Mouse (Mus musculus): ENCODE measurements around the gene Daam2. TPM values are rescaled to one million over a fixed set of nuclear protein-coding genes. Genes with fewer than 3 reads are reported as not detected.

Daam2 gene
- total RNA-seq, 4 experiments from 2014 or later, result 54.4 to 63.9 (median 56.9) TPM

DNA sequence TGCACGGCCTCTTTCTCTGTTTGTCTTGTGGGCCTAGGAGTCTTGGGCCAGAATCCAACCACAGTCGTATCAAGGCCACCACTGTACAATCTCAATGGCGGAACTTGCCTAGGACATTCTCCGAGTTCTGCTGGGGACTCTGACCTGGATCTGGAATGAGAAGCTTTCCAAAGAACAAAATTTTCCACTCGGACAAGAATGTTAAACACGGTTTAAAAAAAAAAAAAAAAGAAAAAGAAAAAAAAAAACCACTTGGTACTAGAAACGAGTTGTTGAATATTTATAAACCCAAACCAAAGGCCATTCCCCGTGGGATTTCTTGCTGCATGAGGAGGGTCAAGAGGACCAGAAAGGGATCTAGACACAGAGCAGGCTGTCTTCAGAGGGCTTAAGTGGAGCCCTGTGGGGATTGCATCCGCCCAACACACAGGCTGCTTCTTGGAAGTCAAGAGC is 29.9 kb downstream of the Daam2 start:
- DNase-seq (ENCODE audit: low spot score in 2 of 2), result peak in 1 of 2 experiments; percentile 36

DNA sequence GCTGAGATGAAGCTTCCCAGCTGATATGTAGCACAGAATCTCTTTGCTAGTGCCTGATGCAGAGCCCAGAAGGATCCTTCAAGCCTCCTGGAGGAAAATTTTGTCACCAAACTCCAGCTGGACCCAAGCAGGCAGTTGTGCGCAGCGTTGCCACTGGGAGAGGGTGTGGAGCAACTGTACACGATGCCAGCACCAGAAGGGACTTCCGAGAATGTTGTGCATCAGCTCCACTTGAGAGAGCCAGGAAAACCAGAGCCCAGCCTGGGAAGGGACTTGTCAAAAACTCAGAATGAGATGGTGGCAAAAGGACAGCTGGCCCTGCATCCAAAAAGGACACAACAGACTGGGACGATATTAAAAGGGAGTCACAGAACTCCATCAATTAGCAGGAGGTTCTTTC is 32.5 kb downstream of the Daam2 start:
- DNase-seq (ENCODE audit: low spot score in 2 of 2), result no peak

DNA sequence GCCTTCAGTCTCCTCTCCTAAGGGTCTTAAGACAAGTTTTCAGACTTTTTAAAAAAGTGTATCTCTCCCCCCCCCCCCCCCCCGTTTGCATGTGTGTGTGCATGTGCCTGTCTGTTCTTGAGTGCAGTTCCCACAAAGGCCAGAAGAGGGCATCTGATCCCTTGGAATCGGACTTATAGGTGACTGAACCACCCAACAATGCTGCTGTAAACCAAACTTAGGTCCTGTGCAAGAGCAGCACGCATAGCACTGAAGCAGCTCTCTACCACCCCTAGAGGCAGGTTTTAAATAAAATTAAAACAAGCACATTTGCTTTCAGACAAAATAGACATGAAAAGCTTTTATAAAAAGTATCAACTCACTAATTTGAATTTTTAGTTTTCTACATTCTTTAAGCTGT is 33.9 kb downstream of the Daam2 start:
- DNase-seq (ENCODE audit: low spot score in 2 of 2), result no peak

DNA sequence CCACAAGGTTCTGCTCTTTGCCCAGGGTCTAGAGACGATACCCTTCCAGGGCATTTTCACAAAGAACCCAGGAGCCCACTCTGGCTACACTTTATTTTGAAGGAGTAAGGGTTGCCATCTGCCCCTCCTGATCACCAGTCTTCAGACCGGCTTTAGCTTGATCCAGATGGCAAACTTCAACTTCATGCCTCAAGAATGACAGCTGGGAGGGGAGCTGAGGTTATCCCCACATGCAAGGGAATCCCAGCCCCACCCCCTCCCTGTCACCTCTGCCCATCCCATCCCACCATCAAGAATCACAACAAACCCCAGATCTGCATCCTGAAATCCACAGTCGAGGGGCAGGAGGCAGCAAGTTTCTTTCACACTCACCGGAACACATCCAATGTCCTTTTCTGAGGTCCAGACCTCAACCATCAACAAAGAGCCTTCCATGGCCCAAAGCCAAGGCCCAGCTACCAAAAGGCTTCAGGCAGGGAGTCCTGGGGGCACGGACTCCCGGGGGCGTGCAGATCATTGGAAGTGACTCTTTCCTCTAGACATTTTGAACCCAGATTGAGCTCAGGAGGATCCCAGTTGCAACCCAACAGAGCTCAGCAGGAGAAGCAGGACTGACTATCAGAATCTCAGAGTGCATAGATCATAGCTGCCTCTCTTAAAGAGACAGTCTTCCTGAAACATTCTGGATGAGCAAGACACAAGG is 35.5 kb downstream of the Daam2 start:
- DNase-seq (ENCODE audit: low spot score in 2 of 2), result no peak

DNA sequence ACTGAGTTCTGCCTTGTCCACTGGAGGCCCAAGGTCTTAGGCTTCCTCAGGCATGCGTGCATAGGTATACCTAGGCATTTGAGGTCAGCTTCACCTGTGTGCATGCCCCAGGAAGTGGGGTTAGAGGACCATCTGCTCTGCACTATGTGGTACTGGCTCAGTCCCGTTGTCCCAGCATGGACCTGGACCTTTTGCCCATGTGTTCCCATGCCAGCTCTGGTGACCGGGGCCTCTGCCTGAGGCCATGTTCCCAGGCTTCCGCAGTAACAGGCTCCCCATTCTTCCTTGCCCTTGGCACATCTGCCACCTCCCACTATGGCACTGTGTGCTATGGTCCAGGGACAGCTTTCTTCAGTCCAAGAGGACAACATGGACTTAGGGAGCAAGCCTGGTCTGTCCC is 36.1 kb downstream of the Daam2 start:
- DNase-seq (ENCODE audit: low spot score in 2 of 2), result no peak

DNA sequence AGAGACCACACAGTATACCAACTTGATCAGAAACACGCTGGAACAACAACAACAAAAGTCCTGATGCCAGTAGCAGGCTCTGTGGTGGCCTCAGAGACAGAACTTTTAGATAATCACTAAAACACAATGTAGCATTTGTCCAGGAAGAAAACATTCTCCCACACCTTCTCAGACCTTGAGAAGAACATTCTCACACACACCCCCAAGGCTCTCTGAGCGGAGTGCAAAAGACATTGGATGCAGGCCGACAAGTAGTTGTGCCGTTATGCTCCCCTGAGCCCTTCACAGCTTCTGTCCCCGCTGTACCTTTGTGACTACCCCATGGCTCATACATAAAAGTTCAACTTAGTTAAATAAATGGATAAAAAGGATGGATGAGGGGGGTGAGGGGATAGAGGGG is 37.6 kb downstream of the Daam2 start:
- no peak for DNase-seq (ENCODE audit: low spot score in 2 of 2)

DNA sequence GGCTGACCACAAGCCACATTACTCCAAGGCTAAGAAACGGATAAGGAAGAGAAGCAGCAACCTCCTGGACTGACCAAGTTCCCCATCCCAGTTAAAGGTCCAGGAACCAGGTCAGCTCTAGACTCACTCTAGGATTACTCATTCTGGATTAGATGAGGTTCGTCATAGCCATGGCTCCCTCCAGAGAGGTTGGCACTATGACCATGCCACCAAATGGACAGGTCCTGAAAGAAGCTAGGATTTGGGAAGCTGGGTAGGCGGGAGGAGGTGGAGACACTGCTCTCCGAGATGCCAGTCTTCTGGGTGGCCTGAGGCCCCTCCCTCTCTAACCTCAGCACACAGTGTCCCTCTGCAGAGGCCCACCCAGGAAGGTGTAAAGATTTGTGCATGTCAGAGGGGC is 38.2 kb downstream of the Daam2 start:
- no peak for DNase-seq (ENCODE audit: low spot score in 2 of 2)

DNA sequence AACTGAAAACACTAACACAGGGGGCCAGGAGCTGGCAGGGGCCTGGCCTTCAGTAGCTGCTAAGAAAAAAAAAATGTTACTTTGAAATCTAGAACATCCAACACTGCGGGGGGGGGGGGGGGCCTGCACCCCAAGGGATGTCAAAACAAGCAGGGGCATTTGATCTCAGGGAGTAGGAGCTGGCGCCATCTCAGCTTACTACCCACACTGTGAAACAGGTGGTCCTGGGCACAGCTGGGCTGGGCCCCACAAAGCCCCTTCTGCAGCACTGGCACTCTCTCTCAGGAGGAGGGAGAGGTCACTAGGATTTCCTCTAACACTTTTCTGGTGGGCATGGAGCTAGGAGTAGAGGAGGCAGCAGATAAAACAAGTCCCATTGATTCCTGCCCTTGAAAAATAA is 39.6 kb downstream of the Daam2 start:
- DNase-seq (ENCODE audit: low spot score in 2 of 2), result no peak

DNA sequence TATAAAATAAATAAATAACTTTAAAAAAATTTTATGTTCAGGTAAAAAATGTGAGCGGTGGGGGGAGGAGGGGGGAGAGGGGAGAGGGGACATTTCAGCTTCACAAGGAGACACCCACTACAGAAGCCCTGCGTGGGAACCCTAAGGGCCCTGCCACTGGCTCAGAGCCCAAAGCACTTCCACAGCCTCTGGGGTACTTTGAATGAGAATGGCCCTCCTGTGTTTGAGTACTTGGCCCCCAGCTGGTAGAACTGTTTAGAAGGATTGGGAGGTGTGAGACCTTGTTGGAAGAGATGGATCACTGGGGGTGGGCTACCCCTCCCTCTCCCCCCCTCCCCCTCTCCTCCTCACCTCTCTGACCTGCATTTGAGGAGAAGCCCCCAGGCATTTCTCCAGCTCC is 41.7 kb downstream of the Daam2 start:
- no peak for DNase-seq (ENCODE audit: low spot score in 2 of 2)

DNA sequence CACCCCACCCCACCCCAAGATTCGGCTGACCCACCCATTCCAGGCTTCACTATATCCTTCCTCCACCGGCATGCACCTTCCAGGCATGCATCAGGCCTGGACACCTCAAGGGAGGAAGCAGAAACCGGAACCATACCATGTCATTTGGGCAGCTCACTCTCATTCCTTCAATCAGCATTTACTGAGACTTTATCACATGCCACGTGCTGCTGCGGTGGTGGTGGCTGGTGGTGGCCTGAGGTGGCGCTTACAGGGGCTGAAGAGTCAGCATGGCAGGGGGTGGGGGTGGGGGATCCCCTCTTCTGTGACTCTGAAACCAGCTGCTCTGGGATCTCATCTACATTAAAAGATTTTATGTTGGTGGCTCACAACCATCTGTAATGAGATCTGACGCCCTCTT is 42.1 kb downstream of the Daam2 start:
- no peak for DNase-seq (ENCODE audit: low spot score in 2 of 2)

DNA sequence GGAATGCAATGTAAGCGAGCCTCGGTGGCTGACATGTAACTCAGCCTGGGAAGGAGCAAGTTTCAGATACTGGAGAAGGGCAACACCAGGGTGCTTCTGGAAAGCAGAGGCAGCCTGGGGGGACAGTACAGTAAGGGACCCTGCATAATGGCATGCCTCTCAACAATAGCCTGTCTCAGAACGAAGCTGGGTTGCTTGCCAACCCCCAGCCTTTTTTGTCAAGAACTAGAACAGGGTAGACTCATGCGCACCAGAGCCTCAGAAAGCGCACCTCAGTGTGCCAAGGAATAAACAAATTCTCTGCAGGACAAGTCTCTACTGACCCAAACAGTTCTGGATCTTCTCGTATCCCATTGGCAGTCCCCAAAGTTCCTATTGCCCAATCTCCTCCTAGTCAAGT is 43.5 kb downstream of the Daam2 start:
- no peak for DNase-seq (ENCODE audit: low spot score in 2 of 2)

DNA sequence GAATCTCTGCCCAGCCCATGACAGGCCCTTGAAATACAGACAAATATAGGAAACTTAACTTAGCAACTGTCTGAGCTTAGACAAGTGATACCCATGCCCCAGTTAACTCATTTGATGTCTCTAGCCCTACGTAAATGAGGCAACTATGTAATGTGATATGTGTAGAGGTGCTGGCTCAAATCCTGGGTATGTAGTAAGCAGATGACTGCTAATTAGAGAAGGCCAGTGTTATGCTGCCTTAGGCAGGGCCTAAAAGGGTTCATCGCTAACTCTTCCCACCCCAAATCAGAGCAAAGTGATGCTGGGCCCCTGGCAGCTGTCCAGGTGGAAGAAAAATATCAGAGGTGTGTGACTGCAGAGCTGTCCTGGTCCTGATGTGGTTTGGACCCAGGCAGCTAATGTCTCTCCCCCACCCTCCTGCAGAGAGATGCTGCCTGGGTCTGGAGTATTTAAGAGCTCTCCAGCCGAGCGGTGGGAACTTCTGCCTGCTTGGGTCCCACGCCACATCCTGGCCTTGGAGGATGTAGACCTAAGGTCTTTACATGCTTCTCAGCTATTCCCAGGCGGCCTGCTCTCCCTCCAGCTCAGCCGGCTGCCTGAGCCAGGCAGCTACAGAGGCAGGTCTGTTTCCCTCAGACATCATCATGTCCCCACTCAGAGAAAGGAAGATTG is 44.4 kb downstream of the Daam2 start:
- no peak for DNase-seq (ENCODE audit: low spot score in 2 of 2)

DNA sequence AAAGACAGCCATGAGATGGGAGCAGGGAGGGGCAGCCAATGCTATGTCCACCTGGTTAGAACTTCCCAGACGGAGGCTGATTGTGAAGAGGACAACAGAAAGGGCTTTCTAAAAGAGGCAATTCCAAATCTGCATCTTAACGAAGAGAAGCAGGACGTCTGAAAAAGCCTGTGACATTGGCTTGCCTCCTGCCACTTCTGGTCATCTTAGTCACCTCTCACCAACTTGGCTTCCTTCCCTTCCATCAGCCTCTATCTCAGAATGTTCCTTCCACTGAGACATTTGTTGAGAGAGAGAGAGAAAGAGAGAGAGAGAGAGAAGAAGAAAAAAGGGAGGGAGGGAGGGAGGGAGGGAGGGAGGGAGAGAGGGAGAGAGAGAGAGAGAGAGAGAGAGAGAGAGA is 47.1 kb downstream of the Daam2 start:
- no peak for DNase-seq (ENCODE audit: low spot score in 2 of 2)

DNA sequence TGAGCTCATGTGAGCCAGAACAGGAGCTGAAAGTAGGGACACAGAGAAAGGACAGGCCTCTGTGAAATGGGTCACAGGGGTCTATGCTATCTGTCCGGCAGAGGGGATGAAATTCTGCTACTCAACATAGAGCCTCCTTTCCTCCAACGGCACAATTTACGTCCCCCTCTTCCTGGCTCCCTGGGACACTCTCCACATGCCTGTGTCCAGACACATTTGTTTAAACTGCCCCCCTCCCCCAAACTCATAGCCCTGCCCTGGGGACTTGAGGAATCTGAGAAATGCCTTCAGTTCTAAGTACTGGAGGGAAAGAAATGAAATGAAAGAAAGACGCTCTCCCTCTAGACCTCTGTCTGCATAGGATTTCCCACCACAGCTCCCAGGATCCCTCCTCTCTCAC is 48.5 kb downstream of the Daam2 start:
- no peak for DNase-seq (ENCODE audit: low spot score in 2 of 2)

DNA sequence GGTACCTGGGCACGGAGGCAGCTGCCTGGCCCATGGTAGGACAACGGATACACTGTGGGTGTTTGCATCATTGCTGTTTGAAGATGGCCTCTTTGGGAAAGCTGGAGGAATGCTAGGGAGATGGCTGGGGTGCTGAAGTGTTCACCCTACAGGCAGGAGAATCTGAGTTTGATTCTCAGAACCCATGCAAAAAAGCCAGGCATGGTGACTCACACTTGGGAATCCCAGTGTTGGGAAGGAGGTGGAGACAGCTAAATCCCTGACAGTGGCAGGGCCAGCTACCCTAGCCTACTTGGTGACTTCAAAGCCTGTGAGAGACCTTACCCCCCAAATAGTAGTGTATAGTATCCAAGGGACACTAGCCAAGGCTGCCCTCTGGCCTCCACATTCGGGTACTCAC is 49.0 kb downstream of the Daam2 start:
- DNase-seq (ENCODE audit: low spot score in 2 of 2), result no peak

DNA sequence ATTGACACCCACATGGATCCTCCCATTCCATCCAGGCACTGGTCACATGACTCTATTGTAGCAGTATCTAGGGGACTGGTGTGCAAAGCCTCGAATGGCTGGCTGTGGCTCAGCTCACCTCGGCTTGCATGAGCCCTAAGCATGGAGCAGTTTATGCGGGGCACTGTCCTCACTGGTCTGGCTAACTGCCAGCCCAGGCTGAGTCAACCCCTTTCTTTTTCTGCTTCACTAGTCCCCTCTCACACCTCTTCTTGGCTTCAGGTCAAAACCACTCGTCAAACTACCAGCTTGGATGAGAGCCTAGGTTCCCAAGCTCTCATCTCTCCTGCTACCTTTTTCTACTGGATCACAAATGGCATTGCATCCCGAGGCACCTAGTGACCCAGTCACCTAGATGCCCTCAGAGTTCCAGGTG is 51.5 kb downstream of the Daam2 start:
- DNase-seq (ENCODE audit: low spot score in 2 of 2), result no peak

DNA sequence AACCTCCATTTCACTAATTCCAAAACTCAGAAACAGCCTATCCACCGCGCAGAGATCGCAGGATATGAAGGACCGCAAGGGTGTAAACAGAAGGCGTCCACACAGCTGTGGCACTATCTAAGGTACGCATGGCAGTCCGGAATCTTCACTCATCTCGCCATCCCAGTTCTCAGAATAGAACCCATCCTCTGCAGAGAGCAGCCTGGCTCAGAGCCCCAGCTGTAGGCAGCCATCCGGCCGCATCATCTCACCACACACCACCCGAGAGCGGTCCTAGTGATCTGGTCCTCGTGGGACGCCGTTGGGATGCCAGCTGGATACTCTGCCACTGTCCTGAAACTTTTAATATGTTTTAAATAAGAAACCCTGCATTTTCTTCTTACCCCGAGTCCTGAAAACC is 54.7 kb downstream of the Daam2 start:
- no peak for DNase-seq (ENCODE audit: low spot score in 2 of 2)

DNA sequence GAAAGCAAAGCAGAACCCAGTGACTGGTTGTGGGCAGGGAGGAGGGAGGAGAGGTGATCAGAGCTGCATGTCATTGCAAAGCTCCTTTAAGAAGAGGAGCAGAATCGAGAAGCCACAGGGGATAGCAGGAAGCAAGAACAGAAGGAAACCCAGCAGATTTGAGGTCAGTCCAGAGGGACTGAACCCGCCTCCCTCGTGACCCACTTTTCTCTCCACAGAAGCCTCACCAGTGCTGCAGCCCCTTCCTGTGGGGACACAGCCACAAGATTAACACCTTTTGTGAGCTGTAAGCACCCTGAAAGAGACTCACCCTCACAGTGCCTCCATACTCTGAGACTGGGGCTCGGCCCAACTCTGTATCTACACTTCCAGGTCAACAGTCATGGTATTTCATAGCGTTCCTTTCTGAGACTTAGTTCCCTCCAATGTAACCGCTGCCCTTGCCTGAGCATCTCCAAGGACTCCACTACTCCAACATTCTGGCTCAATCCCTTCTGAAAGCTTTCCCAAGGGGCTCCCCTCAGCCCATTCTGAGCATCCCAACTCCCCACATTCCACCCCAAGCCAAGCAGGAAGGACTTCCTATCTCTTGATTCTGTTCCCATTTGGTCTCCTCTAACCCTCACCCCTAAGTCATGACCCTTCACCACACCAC is 60.8 kb downstream of the Daam2 start:
- no peak for DNase-seq (ENCODE audit: low spot score in 2 of 2)

DNA sequence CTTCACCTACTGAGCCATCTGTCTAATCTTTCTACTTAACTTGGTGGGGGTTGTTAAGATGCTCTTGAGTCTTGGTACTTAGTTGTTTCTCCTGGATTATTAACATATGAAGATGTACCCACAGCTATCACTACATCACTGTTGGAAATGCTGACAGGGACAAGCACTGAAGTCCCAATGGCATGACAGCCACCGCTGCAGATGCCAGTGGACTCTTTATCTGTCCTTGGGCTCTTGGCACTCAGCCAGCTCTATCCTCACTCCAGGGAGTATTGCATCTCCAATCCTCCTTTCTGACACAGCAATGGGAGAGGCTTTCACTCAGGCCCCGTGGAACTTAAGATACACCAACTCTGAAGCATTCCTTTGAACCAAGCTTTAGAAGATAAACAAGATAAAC is 63.9 kb downstream of the Daam2 start:
- no peak for DNase-seq (ENCODE audit: low spot score in 2 of 2)

DNA sequence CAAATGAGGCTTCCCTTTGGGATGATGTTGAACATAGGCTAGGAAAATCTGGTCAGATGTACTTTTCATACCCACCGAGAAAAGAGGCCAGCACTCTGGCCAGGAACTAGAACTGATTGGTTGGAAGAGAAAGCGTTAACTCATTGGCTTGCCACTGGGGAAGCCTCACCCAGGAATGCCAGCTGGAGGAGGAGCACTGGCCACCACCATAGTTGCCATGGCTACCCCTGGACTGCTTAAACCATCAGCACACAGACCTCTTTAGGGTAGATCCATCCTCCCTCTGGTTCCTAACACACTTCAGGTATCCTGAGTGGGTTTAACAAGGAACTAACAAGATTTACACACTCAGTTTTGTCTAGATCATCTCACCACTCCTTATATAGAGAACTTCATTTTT is 64.5 kb downstream of the Daam2 start:
- no peak for DNase-seq (ENCODE audit: low spot score in 2 of 2)

DNA sequence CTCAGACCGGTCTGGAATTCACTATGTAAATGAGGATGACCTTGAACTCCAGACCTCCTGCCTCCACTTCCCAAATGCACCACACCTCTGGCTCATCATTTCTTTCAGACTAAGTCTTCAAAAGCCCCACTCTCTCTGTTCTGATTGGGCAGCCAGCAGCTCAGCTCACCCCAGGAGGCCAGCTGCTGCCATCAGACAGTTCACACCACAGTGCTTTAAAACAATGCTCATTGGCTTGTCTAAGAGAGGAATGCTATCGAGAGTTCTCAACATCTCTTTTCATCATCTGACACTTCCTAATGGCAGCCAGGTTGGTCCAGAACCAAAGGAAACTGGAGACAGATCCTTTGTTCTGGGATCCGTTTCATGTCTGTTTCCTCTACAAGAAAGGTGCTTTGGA is 66.0 kb downstream of the Daam2 start:
- DNase-seq (ENCODE audit: low spot score in 2 of 2), result no peak

DNA sequence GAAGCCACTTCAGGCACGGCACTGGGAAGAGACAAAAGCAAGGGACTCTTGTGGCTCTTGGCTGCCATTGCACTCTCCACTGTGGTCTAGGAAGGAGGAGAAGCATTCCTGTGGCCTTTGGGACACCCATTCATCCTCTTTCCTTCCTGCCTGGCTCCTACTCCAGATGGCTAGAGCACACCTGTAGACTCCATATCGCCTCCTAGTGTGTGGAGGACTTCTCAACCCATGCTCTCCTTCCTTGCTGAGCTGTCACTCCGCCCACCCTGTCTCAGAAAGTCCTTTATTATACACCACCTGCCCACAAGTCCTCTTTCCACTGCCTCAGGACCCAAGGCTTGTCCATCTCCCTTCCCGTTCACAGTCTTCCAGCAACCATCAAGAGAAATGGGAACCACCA is 70.9 kb downstream of the Daam2 start:
- DNase-seq (ENCODE audit: low spot score in 2 of 2), result no peak

DNA sequence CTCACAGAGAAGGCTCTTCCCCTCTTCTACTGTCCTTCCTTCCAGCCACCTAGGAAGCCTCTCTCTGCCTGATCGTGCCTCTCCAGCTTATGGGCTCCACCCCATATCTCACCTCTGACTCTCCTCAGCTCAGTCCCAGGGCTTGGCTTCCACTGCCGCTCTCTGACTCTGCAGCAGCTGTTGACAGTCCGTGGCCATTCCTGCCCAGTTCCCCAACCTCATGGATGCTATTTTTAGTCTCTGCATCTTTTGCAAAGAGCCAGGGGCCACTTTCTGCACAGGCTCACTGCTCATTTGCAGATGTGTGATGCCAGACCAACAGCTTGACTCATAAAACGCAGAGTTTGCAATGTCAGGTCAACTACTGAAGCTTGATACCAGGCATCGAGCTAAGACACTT is 75.0 kb downstream of the Daam2 start:
- DNase-seq (ENCODE audit: low spot score in 2 of 2), result no peak
